ENCODE assay signal across 7 mouse cellular contexts in the genomic region with DNA sequence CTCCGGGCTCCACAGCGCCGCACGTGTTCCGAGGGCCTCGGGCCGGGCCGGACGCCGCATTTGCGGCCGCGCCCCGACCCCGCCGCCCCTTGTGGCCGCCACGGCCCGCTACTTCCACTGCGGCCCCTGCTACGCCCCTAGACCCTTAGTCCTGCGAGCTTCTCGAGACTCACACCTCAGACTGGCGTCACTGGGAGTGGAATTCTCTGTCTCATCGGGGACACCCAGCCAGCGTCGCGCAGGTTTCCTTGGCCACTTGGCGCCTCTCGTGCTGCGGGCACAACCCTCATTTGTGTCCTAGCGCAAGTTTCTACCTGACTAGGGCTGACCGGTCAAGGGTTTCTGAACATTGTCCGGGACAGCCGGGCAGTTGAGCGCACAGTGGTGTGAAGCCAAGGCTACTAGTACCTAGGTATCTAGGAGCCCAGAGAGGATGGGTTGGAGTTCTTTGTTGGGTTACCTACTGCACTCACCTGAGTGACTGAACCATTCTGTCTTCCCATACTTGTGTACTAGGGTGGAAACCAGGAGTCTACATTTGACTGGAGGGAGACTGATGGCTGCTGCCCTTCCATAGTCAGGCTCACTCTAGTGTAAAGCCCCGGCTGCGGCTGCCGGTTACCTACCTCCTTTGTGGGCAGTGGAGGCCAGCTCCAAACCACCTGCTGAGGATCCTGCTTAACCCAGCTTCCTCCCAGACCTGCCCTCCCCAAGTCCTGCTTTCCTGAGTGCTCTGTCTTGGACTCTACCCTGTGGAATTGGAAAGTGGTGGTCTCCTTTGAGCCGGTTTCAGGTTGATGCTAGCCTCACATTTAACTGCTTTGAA. TPM values are rescaled to one million over a fixed set of nuclear protein-coding genes. Genes with fewer than 3 reads are reported as not detected.
DNase-seq lines count a peak whose midpoint lies in the region; ATAC-seq and TF ChIP-seq lines count a peak whose summit lies in the region.

No protein-coding gene starts in this region.

- DNase-seq in neural tube, embryonic 11.5 days (ENCODE audit: low spot score): no peak
- DNase-seq in neural tube, embryonic 10.5 days (ENCODE audit: extremely low spot score, low spot score): no peak
- no peak for DNase-seq in forebrain, embryonic 11.5 days (ENCODE audit: low spot score)
- DNase-seq in kidney, postnatal 0 days (ENCODE audit: low spot score): peak; percentile 37
- DNase-seq in adrenal gland, adult 8-10 months: no peak

- WGBS in neural tube, embryonic 11.5 days: 0% methylated on average over 37 of the region's 40 CpGs
- under 1% methylated on average over 40 of the region's 40 CpGs for WGBS in forebrain, embryonic 11.5 days
- whole genome bisulfite sequencing in kidney, postnatal 0 days: under 1% methylated on average over 40 of the region's 40 CpGs
- under 1% methylated on average over 23 of the region's 40 CpGs for WGBS in midbrain, embryonic 13.5 days

- peaks cover 8% of the 10 kb centered on the region; the same call in 1 of the 2 replicates for H3K36me3 ChIP-seq in neural tube, embryonic 11.5 days (ENCODE audit: control insufficient read depth, insufficient read depth, low read length)
- no peaks in the 10 kb centered on the region; the same call in 1 of the 2 replicates for H3K36me3 ChIP-seq in forebrain, embryonic 11.5 days (ENCODE audit: control insufficient read depth, insufficient read depth, low read length)
- H3K36me3 ChIP-seq in kidney, postnatal 0 days (ENCODE audit: insufficient read depth, low read length): peaks cover 19% of the 10 kb centered on the region
- H3K36me3 ChIP-seq in midbrain, embryonic 13.5 days: peaks cover 22% of the 10 kb centered on the region

- H3K9me3 ChIP-seq in neural tube, embryonic 11.5 days (ENCODE audit: control insufficient read depth, low read length): no peaks in the 10 kb centered on the region
- no peaks in the 10 kb centered on the region for H3K9me3 ChIP-seq in forebrain, embryonic 11.5 days (ENCODE audit: control insufficient read depth, low read length)
- H3K9me3 ChIP-seq in kidney, postnatal 0 days (replicated peaks; ENCODE audit: low read length): no peaks in the 10 kb centered on the region
- no peaks in the 10 kb centered on the region for H3K9me3 ChIP-seq in midbrain, embryonic 13.5 days

- no peaks in the 10 kb centered on the region for H3K27me3 ChIP-seq in neural tube, embryonic 11.5 days (ENCODE audit: control insufficient read depth, insufficient read depth, low read length)
- H3K27me3 ChIP-seq in forebrain, embryonic 11.5 days (ENCODE audit: control insufficient read depth, insufficient read depth, low read length): no peaks in the 10 kb centered on the region
- no peaks in the 10 kb centered on the region for H3K27me3 ChIP-seq in kidney, postnatal 0 days (ENCODE audit: insufficient read depth, low read length)
- no peaks in the 10 kb centered on the region for H3K27me3 ChIP-seq in midbrain, embryonic 13.5 days

- peak overlapping the region; percentile 92 for H3K9ac ChIP-seq in neural tube, embryonic 11.5 days (ENCODE audit: low read length)
- peak overlapping the region; percentile 86 for H3K9ac ChIP-seq in forebrain, embryonic 11.5 days (ENCODE audit: low read length)
- peak overlapping the region; percentile 85 for H3K9ac ChIP-seq in kidney, postnatal 0 days (ENCODE audit: low read depth, low read length)
- H3K9ac ChIP-seq in midbrain, embryonic 13.5 days (replicated peaks): peak overlapping the region; percentile 94

- peak; percentile 54; the same call in 1 of the 2 replicates for ATAC-seq in neural tube, embryonic 11.5 days (ENCODE audit: insufficient read depth, low FRiP score, low TSS enrichment)
- ATAC-seq in forebrain, embryonic 11.5 days (replicated peaks; ENCODE audit: low FRiP score): peak; percentile 69
- peak; percentile 62 for ATAC-seq in kidney, postnatal 0 days (replicated peaks; ENCODE audit: low FRiP score, low read depth)
- peak; percentile 69 for ATAC-seq in midbrain, embryonic 13.5 days

- H3K4me2 ChIP-seq in neural tube, embryonic 11.5 days (ENCODE audit: low read depth): peak overlapping the region; percentile 82
- H3K4me2 ChIP-seq in forebrain, embryonic 11.5 days (ENCODE audit: low read depth, low read length, severe bottlenecking): peak overlapping the region; percentile 96
- H3K4me2 ChIP-seq in kidney, postnatal 0 days (ENCODE audit: low read length): peak overlapping the region; percentile 88
- peak overlapping the region; percentile 99 for H3K4me2 ChIP-seq in midbrain, embryonic 13.5 days (replicated peaks)

- TF ChIP-seq CTCF in bone marrow macrophage, adult 2 months (IDR thresholded peaks at IDR 0.05; ENCODE audit: low read depth, low read length): no peak
- TF ChIP-seq CTCF in kidney, postnatal 0 days (IDR thresholded peaks at IDR 0.05; ENCODE audit: low read depth): no peak

- peaks cover 11% of the 10 kb centered on the region for H3K4me1 ChIP-seq in neural tube, embryonic 11.5 days (ENCODE audit: control insufficient read depth, insufficient read depth, low read length)
- H3K4me1 ChIP-seq in bone marrow macrophage, adult 2 months (ENCODE audit: control insufficient read depth, insufficient read depth, low read length): peaks cover 19% of the 10 kb centered on the region
- peaks cover 15% of the 10 kb centered on the region; the same call in 1 of the 2 replicates for H3K4me1 ChIP-seq in forebrain, embryonic 11.5 days (replicated peaks; ENCODE audit: control insufficient read depth, insufficient read depth, low read length)
- H3K4me1 ChIP-seq in kidney, postnatal 0 days (replicated peaks; ENCODE audit: insufficient read depth, low read length): peaks cover 19% of the 10 kb centered on the region; the same call in 1 of the 2 replicates
- peaks cover 30% of the 10 kb centered on the region for H3K4me1 ChIP-seq in midbrain, embryonic 13.5 days (replicated peaks)

- peak overlapping the region; percentile 30; the same call in 1 of the 2 replicates for H3K27ac ChIP-seq in neural tube, embryonic 11.5 days (ENCODE audit: low read depth, low read length)
- peak overlapping the region; percentile 14 for H3K27ac ChIP-seq in bone marrow macrophage, adult 2 months (ENCODE audit: insufficient read depth, low read depth, low read length)
- H3K27ac ChIP-seq in forebrain, embryonic 11.5 days (ENCODE audit: low read depth, low read length): peak overlapping the region; percentile 62
- H3K27ac ChIP-seq in kidney, postnatal 0 days: peak overlapping the region; percentile 92
- peak overlapping the region; percentile 71 for H3K27ac ChIP-seq in midbrain, embryonic 13.5 days

- peak overlapping the region; percentile 87 for H3K4me3 ChIP-seq in neural tube, embryonic 11.5 days (ENCODE audit: low read depth, low read length)
- H3K4me3 ChIP-seq in bone marrow macrophage, adult 2 months (ENCODE audit: insufficient read depth, low read length): peak overlapping the region; percentile 97
- peak overlapping the region; percentile 94 for H3K4me3 ChIP-seq in forebrain, embryonic 11.5 days (ENCODE audit: low read depth, low read length)
- peak overlapping the region; percentile 58 for H3K4me3 ChIP-seq in kidney, postnatal 0 days (replicated peaks; ENCODE audit: low read depth, low read length)
- H3K4me3 ChIP-seq in midbrain, embryonic 13.5 days (replicated peaks): peak overlapping the region; percentile 95

- TF ChIP-seq POLR2A in bone marrow macrophage, adult 2 months (IDR thresholded peaks at IDR 0.05; ENCODE audit: borderline replicate concordance, low read depth, low read length): no peak

RNA-seq across cellular contexts. Expression of a gene that starts 0.6 kb away (rescaled TPM):
- polyA plus RNA-seq in neural tube, embryonic 11.5 days (2014; fragmentation: Nextera tagmentation; extraction: Ambion mirVana): 64.5 and 69.1 TPM in 2 replicates
- polyA plus RNA-seq in bone marrow macrophage, adult 2 months (2012; ENCODE audit: insufficient read depth, insufficient read length, missing spikeins): 22.0 and 25.4 TPM in 2 replicates
- polyA plus RNA-seq in forebrain, embryonic 11.5 days (2014; fragmentation: Nextera tagmentation; extraction: Ambion mirVana): 74.5 and 84.0 TPM in 2 replicates
- 43.0 and 46.6 TPM in 2 replicates for polyA plus RNA-seq in kidney, postnatal 0 days (2015; fragmentation: Nextera tagmentation; extraction: Ambion mirVana)
- polyA plus RNA-seq in midbrain, embryonic 13.5 days (2015; fragmentation: Nextera tagmentation; extraction: Ambion mirVana): 46.6 and 49.1 TPM in 2 replicates
- 10 to 100 TPM; 31.3 to 42.8 (median 36.3) TPM for total RNA-seq in adrenal gland, adult 8-10 months (2022)

RNA-seq across cellular contexts. Expression of a gene that starts 8.1 kb away (rescaled TPM):
- polyA plus RNA-seq in neural tube, embryonic 11.5 days (2014; fragmentation: Nextera tagmentation; extraction: Ambion mirVana): 198 and 204 TPM in 2 replicates
- 27.4 and 29.1 TPM in 2 replicates for polyA plus RNA-seq in bone marrow macrophage, adult 2 months (2012; ENCODE audit: insufficient read depth, insufficient read length, missing spikeins)
- polyA plus RNA-seq in forebrain, embryonic 11.5 days (2014; fragmentation: Nextera tagmentation; extraction: Ambion mirVana): 188 and 191 TPM in 2 replicates
- 85.4 and 91.4 TPM in 2 replicates for polyA plus RNA-seq in kidney, postnatal 0 days (2015; fragmentation: Nextera tagmentation; extraction: Ambion mirVana)
- polyA plus RNA-seq in midbrain, embryonic 13.5 days (2015; fragmentation: Nextera tagmentation; extraction: Ambion mirVana): 145 and 153 TPM in 2 replicates
- 10 to 100 TPM; 87.2 to 97.9 (median 91.9) TPM for total RNA-seq in adrenal gland, adult 8-10 months (2022)

Comparison
In these comparisons a context has a peak if more than half of its experiments do, and no peak if none do; other contexts are left out.
1. H3K27ac ChIP-seq: peak in every context shown above with its lines; median percentile 92 in kidney, postnatal 0 days; 71 in midbrain, embryonic 13.5 days; 62 in forebrain, embryonic 11.5 days; 30 in neural tube, embryonic 11.5 days; 14 in bone marrow macrophage, adult 2 months.